Mouse (Mus musculus) bone marrow, adult 2 months (tissue): ENCODE data around the gene Zfp423. TPM values are rescaled to one million over a fixed set of nuclear protein-coding genes. Genes with fewer than 3 reads are reported as not detected.

Source experiments
- H3K27ac ChIP-seq: fragments of 200-500 bp; 2 replicates; pipeline ENCODE4 v1.5.1; 2012; ENCODE audit warnings: low read depth, mild to moderate bottlenecking, control low read depth, inconsistent platforms, low read length; ENCODE audit not compliant: control insufficient read depth, poor library complexity, insufficient read depth
- H3K4me1 ChIP-seq: fragments of 200-500 bp; 2 replicates; pipeline ENCODE4 v1.6.1; 2011; ENCODE audit warnings: low read length; ENCODE audit not compliant: control insufficient read depth, insufficient read depth
- H3K4me3 ChIP-seq: fragments of 200-500 bp; replicated peaks from 2 replicates; pipeline ENCODE3; 2011; ENCODE audit warnings: mild to moderate bottlenecking, low read depth, low read length, control low read depth; ENCODE audit not compliant: control insufficient read depth
- CTCF ChIP-seq: fragments of 200-500 bp; IDR thresholded peaks from 2 replicates; pipeline ENCODE4 v1.5.1; 2011; ENCODE audit warnings: low read length, control low read depth; ENCODE audit not compliant: control insufficient read depth, insufficient read depth
- POLR2A ChIP-seq: fragments of 200-500 bp; IDR thresholded peaks from 2 replicates; pipeline ENCODE4 v1.6.1; 2011; ENCODE audit warnings: low read depth, mild to moderate bottlenecking, control low read depth, low read length, borderline replicate concordance; ENCODE audit not compliant: control insufficient read depth
- WGBS: fragments of 180-500 bp; shearing (Covaris S2); methylation state at CpG from one replicate; pipeline ENCODE4 v1.1.7; 2018; 5-methylcytosine and 5-hydroxymethylcytosine counted together
- polyA plus RNA-seq: library from polyadenylated mRNA; stranded (reverse); fragments of >200 nt; gene quantifications from 2 replicates; pipeline ENCODE4 v1.2.4, GENCODE M21; 2011; ENCODE audit warnings: low replicate concordance; ENCODE audit not compliant: missing spikeins, insufficient read depth, insufficient read length

Zfp423 gene
- polyA plus RNA-seq, 1 experiment = 1.8 TPM

DNA sequence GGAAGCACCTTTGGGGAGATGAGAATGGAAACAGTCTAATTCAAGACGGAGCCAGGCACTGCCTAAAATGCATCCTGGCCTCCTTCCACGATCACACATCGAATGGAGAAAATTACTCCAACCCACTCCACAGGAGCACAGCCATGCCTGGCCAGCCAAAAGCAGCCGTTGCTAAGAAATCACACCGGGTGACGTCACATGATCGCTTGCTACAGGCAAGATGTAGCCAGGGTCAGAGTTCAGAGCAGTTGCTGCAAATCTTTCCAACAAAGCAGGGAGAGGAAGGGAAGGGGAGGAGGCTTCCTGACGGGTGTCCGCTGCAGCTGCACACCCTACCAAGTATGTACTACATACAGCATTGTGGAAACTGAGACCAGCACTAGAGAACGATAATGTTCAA, 83.9 kb downstream of the Zfp423 start:
- Histone ChIP-seq H3K4me1 (no peaks in the 10 kb centered on the region), H3K27ac (no peak overlapping the region), H3K4me3 (no peak overlapping the region)
- no peak for TF ChIP-seq CTCF
- no peak for TF ChIP-seq POLR2A
- 59% methylated on average over 10 of the region's 10 CpGs for WGBS

DNA sequence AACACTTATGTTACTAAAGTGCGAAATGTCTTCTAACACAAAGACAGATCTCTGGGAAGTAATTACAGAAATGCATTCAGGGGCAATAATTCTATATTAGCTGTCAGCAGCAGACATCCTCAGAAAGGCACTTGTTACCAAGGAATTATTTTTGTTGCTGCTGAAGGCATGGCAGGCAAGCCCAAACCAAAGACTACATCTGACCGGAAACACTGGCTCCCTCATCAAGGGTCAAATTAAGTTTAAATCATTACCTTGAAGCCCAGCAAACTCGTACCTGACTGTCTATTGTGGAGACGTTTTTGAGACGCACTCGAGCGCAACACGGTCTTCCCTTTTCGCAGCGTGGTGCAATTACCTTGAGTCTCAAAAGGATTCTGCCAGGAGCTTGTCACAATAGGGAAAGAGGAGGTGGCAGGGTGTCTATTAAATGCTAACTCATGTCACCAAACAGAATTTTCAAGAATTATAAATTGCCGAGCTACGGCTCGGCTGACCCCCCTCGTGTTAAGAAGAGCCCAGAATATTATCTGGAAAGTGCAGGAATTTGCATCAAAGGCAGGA, 86.3 kb downstream of the Zfp423 start:
- WGBS = 84% methylated on average over 14 of the region's 14 CpGs

GRCm38 (mm10) chr8:87872356-87872930, 87.0 kb downstream of the Zfp423 start:
- no peak overlapping the region for H3K4me3 ChIP-seq
- WGBS = 83% methylated on average over 6 of the region's 6 CpGs

More for the DNA sequence above, 86.3 kb downstream of the Zfp423 start:
- H3K4me3 ChIP-seq = no peak overlapping the region
- H3K4me1 ChIP-seq = no peaks in the 10 kb centered on the region
- H3K27ac ChIP-seq = no peak overlapping the region
- TF ChIP-seq CTCF (no peak), POLR2A (no peak)

GRCm38 (mm10) chr8:87866586-87866985, 92.8 kb downstream of the Zfp423 start:
- H3K27ac ChIP-seq = no peak overlapping the region
- WGBS = 79% methylated on average over 6 of the region's 6 CpGs
- H3K4me3 ChIP-seq = no peak overlapping the region
- TF ChIP-seq CTCF = no peak
- no peak for TF ChIP-seq POLR2A
- H3K4me1 ChIP-seq = no peaks in the 10 kb centered on the region

More at GRCm38 (mm10) chr8:87872356-87872930, 87.0 kb downstream of the Zfp423 start:
- Histone ChIP-seq H3K27ac (no peak overlapping the region), H3K4me1 (no peaks in the 10 kb centered on the region)
- TF ChIP-seq CTCF = no peak

DNA sequence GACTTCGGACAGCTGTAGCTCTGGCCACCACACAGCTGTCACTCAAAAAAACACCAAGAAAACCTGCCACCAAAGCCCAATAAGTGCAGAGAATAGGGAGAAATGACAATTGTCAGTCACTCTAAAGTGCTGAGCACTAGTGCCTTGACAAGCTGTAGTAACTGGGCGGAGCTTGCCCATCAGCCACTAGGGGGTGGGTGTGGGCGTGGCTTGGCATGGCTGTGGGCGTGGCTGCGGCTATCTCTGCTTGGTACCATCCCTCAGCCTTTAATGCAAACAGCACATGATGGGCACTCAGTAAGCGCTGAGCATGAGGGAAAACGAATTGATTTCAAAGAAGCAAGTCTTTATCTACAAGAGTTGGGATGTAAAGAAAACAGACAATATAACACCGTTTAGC, 95.2 kb downstream of the Zfp423 start:
- no peak overlapping the region for H3K27ac ChIP-seq
- no peak overlapping the region for H3K4me3 ChIP-seq
- 73% methylated on average over 8 of the region's 8 CpGs for WGBS
- H3K4me1 ChIP-seq = no peaks in the 10 kb centered on the region
- no peak for TF ChIP-seq CTCF
- TF ChIP-seq POLR2A = no peak

DNA sequence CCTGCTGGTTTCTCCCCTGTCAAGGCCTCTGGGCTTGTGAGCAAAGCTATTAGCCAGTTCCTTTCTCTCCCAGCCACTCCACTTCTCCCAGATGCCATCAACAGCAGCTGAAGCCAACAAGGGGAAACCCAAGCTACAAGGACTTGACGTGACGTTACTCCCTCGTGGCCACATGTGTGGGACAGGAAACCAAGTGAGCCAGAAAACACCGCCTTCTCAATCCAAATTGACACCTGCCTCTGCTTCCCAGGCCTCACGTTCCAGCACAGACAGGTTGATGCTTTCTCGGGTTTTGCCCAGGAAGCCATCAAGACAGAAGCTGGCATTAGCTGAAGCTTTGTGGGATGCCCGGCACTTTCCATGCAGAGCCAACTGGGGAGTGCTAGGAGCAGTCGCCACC, 96.3 kb downstream of the Zfp423 start:
- no peaks in the 10 kb centered on the region for H3K4me1 ChIP-seq
- no peak overlapping the region for H3K27ac ChIP-seq
- TF ChIP-seq CTCF (no peak), POLR2A (no peak)
- H3K4me3 ChIP-seq = no peak overlapping the region
- 51% methylated on average over 8 of the region's 8 CpGs for WGBS

DNA sequence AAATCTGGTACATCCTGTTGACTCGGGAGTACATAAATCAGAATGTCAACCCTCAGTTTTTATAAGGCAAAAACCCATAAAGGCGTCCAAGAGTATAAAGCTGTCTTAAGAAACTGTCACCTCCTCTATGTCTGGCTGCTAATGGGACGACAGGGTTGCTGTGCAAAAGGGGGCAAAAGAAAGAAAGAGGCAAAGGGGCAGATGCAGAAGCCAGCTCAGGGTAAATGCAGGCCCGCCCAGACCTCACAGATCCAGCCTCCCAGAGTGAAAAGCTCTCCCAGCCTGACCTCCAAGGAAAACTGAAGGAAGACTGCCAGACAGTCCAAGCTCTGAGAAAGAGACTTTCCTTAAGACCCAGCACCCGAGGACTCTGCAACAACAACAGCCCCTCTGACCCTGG, 97.7 kb downstream of the Zfp423 start:
- Histone ChIP-seq H3K4me3 (no peak overlapping the region), H3K4me1 (no peaks in the 10 kb centered on the region), H3K27ac (no peak overlapping the region)
- WGBS = 33% methylated on average over 5 of the region's 5 CpGs
- TF ChIP-seq POLR2A (no peak), CTCF (no peak)

- no peaks in the 10 kb centered on the region for H3K4me1 ChIP-seq
- no peak overlapping the region for H3K27ac ChIP-seq
- 81% methylated on average over 6 of the region's 6 CpGs for WGBS
- H3K4me3 ChIP-seq = no peak overlapping the region
- no peak for TF ChIP-seq POLR2A
- TF ChIP-seq CTCF = no peak
These were observed 98.5 kb downstream of the Zfp423 start for GRCm38 (mm10) chr8:87860905-87861304.

DNA sequence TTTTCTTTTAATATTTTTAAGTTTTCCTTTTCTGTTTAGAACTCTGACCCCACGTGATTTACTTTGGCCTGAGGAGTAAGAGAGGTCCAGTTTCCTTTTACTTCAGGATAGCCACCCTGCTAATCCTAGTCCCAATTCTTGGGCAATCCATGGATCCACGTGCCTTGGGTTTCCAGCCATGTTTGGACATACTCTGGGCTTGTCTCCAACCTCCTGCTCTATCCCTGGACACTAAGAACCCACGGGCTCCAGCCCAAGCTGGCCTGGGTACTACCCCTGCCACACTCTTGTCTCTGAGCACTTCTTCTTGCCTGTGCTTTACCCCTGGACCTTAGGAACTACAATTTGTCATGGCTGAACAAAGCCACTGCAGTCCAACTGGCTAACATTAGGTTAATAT, 107.5 kb downstream of the Zfp423 start:
- Histone ChIP-seq H3K4me1 (no peaks in the 10 kb centered on the region), H3K27ac (no peak overlapping the region), H3K4me3 (no peak overlapping the region)
- WGBS = 58% methylated on average over 3 of the region's 3 CpGs
- TF ChIP-seq CTCF (no peak), POLR2A (no peak)
